Mouse (Mus musculus): ENCODE measurements around the gene Inpp5k. TPM values are rescaled to one million over a fixed set of nuclear protein-coding genes. Genes with fewer than 3 reads are reported as not detected.
"Not testable (repeated sequence)": the region's sequence is repeated elsewhere in the genome, so short reads cannot be mapped to it uniquely, and the experiment has no call there.

Gene Inpp5k
- polyA plus RNA-seq, 1 experiment, result 66.1 TPM

DNA sequence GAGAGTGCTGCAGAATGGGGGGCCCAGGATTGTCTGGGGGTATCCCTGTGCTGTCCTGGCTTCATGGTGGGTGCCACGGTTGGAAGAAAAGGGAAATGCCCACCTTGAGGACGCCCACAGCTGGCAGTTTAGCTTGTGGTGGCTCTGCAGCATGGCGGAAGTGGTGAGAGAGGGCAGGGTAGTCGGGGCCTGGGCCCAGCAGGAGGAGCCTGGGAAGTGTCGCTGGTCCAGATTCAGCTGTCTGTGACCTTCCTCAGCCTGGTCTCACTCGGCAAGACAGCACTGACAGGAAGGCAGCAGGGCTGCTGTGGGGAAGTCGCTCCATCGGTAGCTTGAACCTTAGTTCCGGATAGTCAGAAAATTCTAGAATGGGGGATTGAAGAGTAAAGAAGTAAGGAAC lies 36.4 kb upstream of the Inpp5k start:
- TF ChIP-seq CTCF (IDR thresholded peaks at IDR 0.05; ENCODE audit: extremely low read depth, insufficient read depth, low read length), result no peak
- no peak for TF ChIP-seq POLR2A (IDR thresholded peaks at IDR 0.05; ENCODE audit: extremely low read depth, insufficient read depth, low read length)
- H3K4me1 ChIP-seq (ENCODE audit: control insufficient read depth, insufficient read depth, low read length), result peaks cover 10% of the 10 kb centered on the region
- H3K27ac ChIP-seq (ENCODE audit: insufficient read depth, low read length), result no peak overlapping the region
- H3K4me3 ChIP-seq (ENCODE audit: insufficient read depth, low read length), result no peak overlapping the region

- no peak overlapping the region for H3K4me3 ChIP-seq (ENCODE audit: insufficient read depth, low read length)
- peaks cover 3% of the 10 kb centered on the region for H3K4me1 ChIP-seq (ENCODE audit: control insufficient read depth, insufficient read depth, low read length)
- TF ChIP-seq CTCF (IDR thresholded peaks at IDR 0.05; ENCODE audit: extremely low read depth, insufficient read depth, low read length) (no peak), POLR2A (IDR thresholded peaks at IDR 0.05; ENCODE audit: extremely low read depth, insufficient read depth, low read length) (no peak)
- no peak overlapping the region for H3K27ac ChIP-seq (ENCODE audit: insufficient read depth, low read length)
These were observed 35.4 kb upstream of the Inpp5k start for GRCm38 (mm10) chr11:75595404-75595803.

- Histone ChIP-seq H3K4me1 (ENCODE audit: control insufficient read depth, insufficient read depth, low read length) (peaks cover 3% of the 10 kb centered on the region), H3K4me3 (ENCODE audit: insufficient read depth, low read length) (no peak overlapping the region), H3K27ac (ENCODE audit: insufficient read depth, low read length) (no peak overlapping the region)
- TF ChIP-seq POLR2A (IDR thresholded peaks at IDR 0.05; ENCODE audit: extremely low read depth, insufficient read depth, low read length) (no peak), CTCF (IDR thresholded peaks at IDR 0.05; ENCODE audit: extremely low read depth, insufficient read depth, low read length) (no peak)
These were observed 35.0 kb upstream of the Inpp5k start for GRCm38 (mm10) chr11:75595816-75596215.

DNA sequence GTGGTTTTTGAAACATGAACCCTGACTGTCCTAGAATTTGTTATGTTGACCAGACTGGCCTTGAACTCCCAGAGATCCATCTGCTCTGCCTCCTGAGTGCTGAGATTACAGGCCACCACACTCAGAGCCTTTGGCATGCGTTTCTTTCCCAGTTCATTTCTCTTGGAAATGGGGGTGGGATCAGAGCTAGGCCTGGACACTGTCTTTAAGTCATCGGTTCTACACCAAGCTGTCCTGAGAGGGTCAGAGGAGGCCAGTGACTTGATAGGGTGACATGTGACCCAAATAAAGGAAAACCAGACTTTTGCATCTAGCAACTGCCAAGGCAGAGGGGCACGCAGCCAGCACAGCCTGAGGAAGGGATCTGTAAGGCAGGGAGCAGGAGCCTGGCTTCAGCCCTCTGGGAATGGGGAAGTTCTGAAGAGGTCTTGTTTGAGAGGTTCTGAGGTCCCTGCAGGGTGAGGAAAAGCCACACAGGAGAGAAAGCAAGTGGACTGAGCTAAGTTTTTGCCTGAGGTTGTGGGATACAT lies 34.0 kb upstream of the Inpp5k start:
- Histone ChIP-seq H3K4me3 (ENCODE audit: insufficient read depth, low read length) (no peak overlapping the region), H3K4me1 (ENCODE audit: control insufficient read depth, insufficient read depth, low read length) (peaks cover 2% of the 10 kb centered on the region), H3K27ac (ENCODE audit: insufficient read depth, low read length) (no peak overlapping the region)
- no peak for TF ChIP-seq POLR2A (IDR thresholded peaks at IDR 0.05; ENCODE audit: extremely low read depth, insufficient read depth, low read length)
- TF ChIP-seq CTCF (IDR thresholded peaks at IDR 0.05; ENCODE audit: extremely low read depth, insufficient read depth, low read length), result no peak

DNA sequence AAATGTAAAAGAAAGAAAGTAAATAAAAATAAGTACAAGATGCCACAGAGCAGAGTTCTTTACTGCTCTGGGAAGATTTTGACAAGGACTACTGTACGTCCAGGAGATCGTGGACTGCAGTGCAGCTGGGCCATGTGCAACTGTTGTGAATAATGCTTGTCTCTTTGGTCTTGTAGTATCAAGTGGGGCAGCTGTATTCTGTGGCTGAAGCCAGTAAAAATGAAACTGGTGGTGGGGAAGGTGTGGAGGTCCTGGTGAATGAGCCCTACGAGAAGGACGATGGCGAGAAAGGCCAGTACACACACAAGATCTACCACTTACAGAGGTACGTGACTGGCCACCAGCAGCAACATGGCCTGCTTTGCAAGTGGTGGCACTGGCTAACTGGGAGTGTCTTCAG lies 32.8 kb upstream of the Inpp5k start:
- TF ChIP-seq CTCF (IDR thresholded peaks at IDR 0.05; ENCODE audit: extremely low read depth, insufficient read depth, low read length) (no peak), POLR2A (IDR thresholded peaks at IDR 0.05; ENCODE audit: extremely low read depth, insufficient read depth, low read length) (no peak)
- Histone ChIP-seq H3K27ac (ENCODE audit: insufficient read depth, low read length) (no peak overlapping the region), H3K4me3 (ENCODE audit: insufficient read depth, low read length) (no peak overlapping the region), H3K4me1 (ENCODE audit: control insufficient read depth, insufficient read depth, low read length) (no peaks in the 10 kb centered on the region; the same call in none of the 2 replicates)

DNA sequence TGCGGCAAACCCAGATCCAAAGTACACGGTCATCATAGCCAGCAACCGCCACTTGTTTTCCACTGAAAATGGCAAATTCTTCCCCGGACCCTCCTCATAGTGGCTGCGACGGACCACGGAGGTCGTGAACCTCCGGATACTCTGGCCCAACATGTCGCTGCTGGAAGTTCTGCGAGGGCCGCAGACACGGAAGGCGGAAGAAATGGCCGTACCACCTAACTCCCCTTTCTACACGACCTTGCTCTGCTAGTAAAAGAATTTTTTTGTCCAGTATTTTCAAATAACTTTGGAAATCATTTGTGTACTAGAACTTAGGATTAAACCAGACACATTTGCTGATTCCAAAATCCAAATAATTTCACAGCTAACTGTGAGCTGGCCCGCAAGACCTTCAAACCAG lies 31.0 kb upstream of the Inpp5k start:
- H3K27ac ChIP-seq (ENCODE audit: insufficient read depth, low read length), result not testable (repeated sequence)

DNA sequence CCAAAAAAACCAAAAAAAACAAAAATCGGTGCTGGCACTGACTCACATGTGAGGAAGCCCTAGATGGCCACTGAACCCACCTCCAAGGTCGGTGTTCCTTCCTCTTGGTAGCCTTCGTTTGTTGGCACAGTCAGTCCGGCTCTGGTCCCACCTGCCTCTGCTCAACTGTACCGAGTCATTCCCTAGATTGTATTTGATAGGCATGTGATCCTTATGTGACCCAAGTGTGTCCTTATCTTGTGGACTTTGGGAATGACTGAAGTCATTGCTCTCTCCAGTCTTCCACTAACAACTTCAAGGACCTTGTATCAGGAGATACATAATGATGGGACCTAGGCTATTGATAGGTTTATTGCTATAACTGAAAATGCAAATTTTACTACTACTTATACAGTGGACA lies 26.0 kb upstream of the Inpp5k start:
- H3K4me3 ChIP-seq (ENCODE audit: insufficient read depth, low read length), result no peak overlapping the region
- no peak overlapping the region for H3K27ac ChIP-seq (ENCODE audit: insufficient read depth, low read length)
- peaks cover 1% of the 10 kb centered on the region; the same call in 1 of the 2 replicates for H3K4me1 ChIP-seq (ENCODE audit: control insufficient read depth, insufficient read depth, low read length)
- no peak for TF ChIP-seq CTCF (IDR thresholded peaks at IDR 0.05; ENCODE audit: extremely low read depth, insufficient read depth, low read length)
- no peak for TF ChIP-seq POLR2A (IDR thresholded peaks at IDR 0.05; ENCODE audit: extremely low read depth, insufficient read depth, low read length)

More for the DNA sequence above, 31.0 kb upstream of the Inpp5k start:
- H3K4me1 ChIP-seq (ENCODE audit: control insufficient read depth, insufficient read depth, low read length); H3K4me3 ChIP-seq (ENCODE audit: insufficient read depth, low read length): not testable (repeated sequence)

- H3K4me1 ChIP-seq (ENCODE audit: control insufficient read depth, insufficient read depth, low read length), result peaks cover 3% of the 10 kb centered on the region
- no peak for TF ChIP-seq CTCF (IDR thresholded peaks at IDR 0.05; ENCODE audit: extremely low read depth, insufficient read depth, low read length)
- no peak for TF ChIP-seq POLR2A (IDR thresholded peaks at IDR 0.05; ENCODE audit: extremely low read depth, insufficient read depth, low read length)
- H3K27ac ChIP-seq (ENCODE audit: insufficient read depth, low read length), result no peak overlapping the region
- H3K4me3 ChIP-seq (ENCODE audit: insufficient read depth, low read length), result no peak overlapping the region
These were observed 25.5 kb upstream of the Inpp5k start for GRCm38 (mm10) chr11:75605318-75605717.

DNA sequence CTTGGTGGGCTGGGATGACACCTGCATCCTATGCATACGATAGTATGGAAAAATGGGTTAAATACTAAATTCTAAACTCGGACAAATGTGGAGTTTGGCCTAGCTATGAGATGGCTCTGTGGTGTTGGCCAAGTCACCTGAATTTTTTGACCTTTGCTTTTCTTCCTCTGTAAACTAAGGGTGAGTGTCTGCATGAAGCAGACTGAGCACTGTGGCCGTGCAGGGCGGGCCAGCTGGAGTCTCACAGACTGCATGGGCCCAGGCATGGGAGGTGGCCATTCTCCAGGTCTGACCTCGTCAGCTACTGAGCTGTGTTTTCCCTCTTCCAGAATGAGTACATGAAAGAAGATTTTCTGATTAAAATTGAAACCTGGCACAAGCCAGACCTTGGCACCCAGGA lies 22.0 kb upstream of the Inpp5k start:
- TF ChIP-seq CTCF (IDR thresholded peaks at IDR 0.05; ENCODE audit: extremely low read depth, insufficient read depth, low read length) (no peak), POLR2A (IDR thresholded peaks at IDR 0.05; ENCODE audit: extremely low read depth, insufficient read depth, low read length) (no peak)
- Histone ChIP-seq H3K4me1 (ENCODE audit: control insufficient read depth, insufficient read depth, low read length) (peaks cover 3% of the 10 kb centered on the region), H3K4me3 (ENCODE audit: insufficient read depth, low read length) (no peak overlapping the region), H3K27ac (ENCODE audit: insufficient read depth, low read length) (no peak overlapping the region)

- peaks cover 1% of the 10 kb centered on the region for H3K4me1 ChIP-seq (ENCODE audit: control insufficient read depth, insufficient read depth, low read length)
- no peak overlapping the region for H3K4me3 ChIP-seq (ENCODE audit: insufficient read depth, low read length)
- no peak for TF ChIP-seq CTCF (IDR thresholded peaks at IDR 0.05; ENCODE audit: extremely low read depth, insufficient read depth, low read length)
- TF ChIP-seq POLR2A (IDR thresholded peaks at IDR 0.05; ENCODE audit: extremely low read depth, insufficient read depth, low read length), result no peak
- no peak overlapping the region for H3K27ac ChIP-seq (ENCODE audit: insufficient read depth, low read length)
These were observed 20.8 kb upstream of the Inpp5k start for GRCm38 (mm10) chr11:75610021-75610420.

All from cortical plate, adult 2 months (tissue).